Mouse (Mus musculus) olfactory bulb, adult 2 months (tissue): ENCODE results near the gene Ankrd23. TPM values are rescaled to one million over a fixed set of nuclear protein-coding genes. Genes with fewer than 3 reads are reported as not detected.

Experiments
- H3K27ac ChIP-seq: fragments of 200-500 bp; 2 replicates; pipeline ENCODE4 v1.5.1; 2012; ENCODE audit warnings: low read depth, low read length; ENCODE audit not compliant: insufficient read depth
- H3K4me1 ChIP-seq: fragments of 200-500 bp; 2 replicates; pipeline ENCODE4 v1.6.1; 2012; ENCODE audit warnings: low read length; ENCODE audit not compliant: control insufficient read depth, insufficient read depth
- H3K4me3 ChIP-seq: fragments of 200-500 bp; 2 replicates; pipeline ENCODE4 v1.5.1; 2012; ENCODE audit warnings: mild to moderate bottlenecking, low read depth, low read length, moderate library complexity; ENCODE audit not compliant: insufficient read depth
- CTCF ChIP-seq: fragments of 200-500 bp; IDR thresholded peaks from 2 replicates; pipeline ENCODE4 v1.5.1; 2012; ENCODE audit warnings: low read depth, mild to moderate bottlenecking, low read length, moderate library complexity; ENCODE audit not compliant: insufficient read depth
- POLR2A ChIP-seq: fragments of 200-500 bp; IDR thresholded peaks from 2 replicates; pipeline ENCODE4 v1.6.1; 2012; ENCODE audit warnings: mild to moderate bottlenecking, low read depth, low read length, moderate library complexity; ENCODE audit not compliant: insufficient read depth
- WGBS: fragments of 180-500 bp; shearing (Covaris S2); methylation state at CpG from one replicate; pipeline ENCODE4 v1.1.7; 2018; 5-methylcytosine and 5-hydroxymethylcytosine counted together
- polyA plus RNA-seq: library from polyadenylated mRNA; stranded (reverse); fragments of >200 nt; gene quantifications from 2 replicates; pipeline ENCODE4 v1.2.4, GENCODE M21; 2012; ENCODE audit warnings: low replicate concordance; ENCODE audit not compliant: missing spikeins, insufficient read depth, insufficient read length

Gene Ankrd23
- polyA plus RNA-seq, 1 experiment: not detected

- 85% methylated on average over 6 of the region's 6 CpGs for WGBS
- H3K4me3 ChIP-seq: no peak overlapping the region
- peaks cover 27% of the 10 kb centered on the region for H3K4me1 ChIP-seq
- H3K27ac ChIP-seq: no peak overlapping the region
- no peak for TF ChIP-seq POLR2A
- TF ChIP-seq CTCF: no peak
Observed at GRCm38 (mm10) chr1:36575347-36575746, 38.7 kb upstream of the Ankrd23 start.

GRCm38 (mm10) chr1:36574196-36574955 is 37.7 kb upstream of the Ankrd23 start:
- no peak overlapping the region for H3K27ac ChIP-seq
- TF ChIP-seq POLR2A (no peak), CTCF (no peak)
- 89% methylated on average over 5 of the region's 5 CpGs for WGBS
- peaks cover 24% of the 10 kb centered on the region for H3K4me1 ChIP-seq
- no peak overlapping the region for H3K4me3 ChIP-seq

GRCm38 (mm10) chr1:36573524-36573923 is 36.8 kb upstream of the Ankrd23 start:
- TF ChIP-seq POLR2A: no peak
- TF ChIP-seq CTCF: no peak
- Histone ChIP-seq H3K4me1 (peaks cover 29% of the 10 kb centered on the region), H3K27ac (no peak overlapping the region), H3K4me3 (no peak overlapping the region)
- 96% methylated on average over 8 of the region's 8 CpGs for WGBS

- H3K4me3 ChIP-seq: no peak overlapping the region
- TF ChIP-seq CTCF (no peak), POLR2A (no peak)
- WGBS: 72% methylated on average over 1 of the region's 1 CpGs
- no peak overlapping the region for H3K27ac ChIP-seq
- H3K4me1 ChIP-seq: peaks cover 37% of the 10 kb centered on the region
Observed at GRCm38 (mm10) chr1:36572709-36573108, 36.0 kb upstream of the Ankrd23 start.

GRCm38 (mm10) chr1:36572140-36572700 is 35.5 kb upstream of the Ankrd23 start:
- H3K4me3 ChIP-seq: no peak overlapping the region
- peaks cover 36% of the 10 kb centered on the region for H3K4me1 ChIP-seq
- no peak for TF ChIP-seq POLR2A
- no peak for TF ChIP-seq CTCF
- WGBS: 100% methylated on average over 2 of the region's 2 CpGs
- no peak overlapping the region for H3K27ac ChIP-seq

- 83% methylated on average over 6 of the region's 6 CpGs for WGBS
- Histone ChIP-seq H3K4me1 (peaks cover 30% of the 10 kb centered on the region), H3K4me3 (no peak overlapping the region), H3K27ac (no peak overlapping the region)
- TF ChIP-seq CTCF: no peak
- TF ChIP-seq POLR2A: no peak
Observed at GRCm38 (mm10) chr1:36571627-36572026, 34.9 kb upstream of the Ankrd23 start.

- WGBS: 97% methylated on average over 5 of the region's 5 CpGs
- Histone ChIP-seq H3K27ac (no peak overlapping the region), H3K4me3 (no peak overlapping the region), H3K4me1 (peaks cover 20% of the 10 kb centered on the region)
- TF ChIP-seq POLR2A (no peak), CTCF (no peak)
Observed at GRCm38 (mm10) chr1:36570320-36570719, 33.6 kb upstream of the Ankrd23 start.

- TF ChIP-seq CTCF (no peak), POLR2A (no peak)
- H3K27ac ChIP-seq: no peak overlapping the region
- WGBS: 66% methylated on average over 7 of the region's 7 CpGs
- peaks cover 20% of the 10 kb centered on the region for H3K4me1 ChIP-seq
- no peak overlapping the region for H3K4me3 ChIP-seq
Observed at GRCm38 (mm10) chr1:36569694-36570276, 33.1 kb upstream of the Ankrd23 start.

- H3K4me3 ChIP-seq: no peak overlapping the region
- 78% methylated on average over 4 of the region's 4 CpGs for WGBS
- TF ChIP-seq POLR2A: no peak
- TF ChIP-seq CTCF: no peak
- H3K4me1 ChIP-seq: peaks cover 17% of the 10 kb centered on the region
- no peak overlapping the region for H3K27ac ChIP-seq
Observed at GRCm38 (mm10) chr1:36568776-36569175, 32.1 kb upstream of the Ankrd23 start.
